Mouse (Mus musculus): ENCODE data around the gene Slc45a3. TPM values are rescaled to one million over a fixed set of nuclear protein-coding genes. Genes with fewer than 3 reads are reported as not detected.

Gene Slc45a3
- polyA plus RNA-seq, 1 experiment from 2014 or later = 2.1 TPM

- 66% methylated on average over 2 of the region's 2 CpGs for WGBS
- DNase-seq (ENCODE audit: low spot score) (no peak), ATAC-seq (replicated peaks; ENCODE audit: low FRiP score, low TSS enrichment, low read depth) (no peak)
- no peaks in the 10 kb centered on the region for H3K9me3 ChIP-seq (ENCODE audit: control insufficient read depth, low read length)
- H3K27me3 ChIP-seq (replicated peaks; ENCODE audit: control insufficient read depth, insufficient read depth, low read length) = peaks cover 38% of the 10 kb centered on the region
- H3K4me3 ChIP-seq (ENCODE audit: low read depth, low read length) = no peak overlapping the region
- no peak overlapping the region for H3K9ac ChIP-seq (ENCODE audit: low read length)
- H3K27ac ChIP-seq (ENCODE audit: low read depth) = no peak overlapping the region
- no peaks in the 10 kb centered on the region; the same call in 1 of the 2 replicates for H3K4me1 ChIP-seq (replicated peaks; ENCODE audit: control insufficient read depth, insufficient read depth, low read length)
- H3K4me2 ChIP-seq (ENCODE audit: low read length) = no peak overlapping the region
- no peaks in the 10 kb centered on the region for H3K36me3 ChIP-seq (ENCODE audit: control insufficient read depth, insufficient read depth, low read length)
Measured at GRCm38 (mm10) chr1:131961004-131961403, 1.8 kb upstream of the Slc45a3 start.

- under 1% methylated on average over 66 of the region's 76 CpGs for WGBS
- Histone ChIP-seq H3K4me3 (ENCODE audit: low read depth, low read length) (peak overlapping the region; percentile 73), H3K27me3 (replicated peaks; ENCODE audit: control insufficient read depth, insufficient read depth, low read length) (peaks cover 40% of the 10 kb centered on the region), H3K9ac (ENCODE audit: low read length) (peak overlapping the region; percentile 32), H3K27ac (ENCODE audit: low read depth) (no peak overlapping the region), H3K4me2 (ENCODE audit: low read length) (peak overlapping the region; percentile 100), H3K36me3 (ENCODE audit: control insufficient read depth, insufficient read depth, low read length) (no peaks in the 10 kb centered on the region), H3K9me3 (ENCODE audit: control insufficient read depth, low read length) (no peaks in the 10 kb centered on the region), H3K4me1 (replicated peaks; ENCODE audit: control insufficient read depth, insufficient read depth, low read length) (no peaks in the 10 kb centered on the region; the same call in 1 of the 2 replicates)
- ATAC-seq (replicated peaks; ENCODE audit: low FRiP score, low TSS enrichment, low read depth) = peak; percentile 76
- peak; percentile 77 for DNase-seq (ENCODE audit: low spot score)
Measured at GRCm38 (mm10) chr1:131963085-131963951, 551 bp downstream of the Slc45a3 start.

- DNase-seq (ENCODE audit: low spot score) (no peak), ATAC-seq (replicated peaks; ENCODE audit: low FRiP score, low TSS enrichment, low read depth) (no peak)
- Histone ChIP-seq H3K4me3 (ENCODE audit: low read depth, low read length) (peak overlapping the region; percentile 73; the same call in 1 of the 2 replicates), H3K9me3 (ENCODE audit: control insufficient read depth, low read length) (no peaks in the 10 kb centered on the region), H3K27me3 (replicated peaks; ENCODE audit: control insufficient read depth, insufficient read depth, low read length) (peaks cover 40% of the 10 kb centered on the region), H3K27ac (ENCODE audit: low read depth) (no peak overlapping the region), H3K36me3 (ENCODE audit: control insufficient read depth, insufficient read depth, low read length) (no peaks in the 10 kb centered on the region), H3K4me1 (replicated peaks; ENCODE audit: control insufficient read depth, insufficient read depth, low read length) (no peaks in the 10 kb centered on the region; the same call in 1 of the 2 replicates), H3K4me2 (ENCODE audit: low read length) (peak overlapping the region; percentile 100), H3K9ac (ENCODE audit: low read length) (no peak overlapping the region; the same call in 1 of the 2 replicates)
- WGBS = 47% methylated on average over 5 of the region's 5 CpGs
Measured at GRCm38 (mm10) chr1:131964100-131964499, 1.3 kb downstream of the Slc45a3 start.

- no peak overlapping the region for H3K4me3 ChIP-seq (ENCODE audit: low read depth, low read length)
- H3K27me3 ChIP-seq (replicated peaks; ENCODE audit: control insufficient read depth, insufficient read depth, low read length) = peaks cover 40% of the 10 kb centered on the region
- no peaks in the 10 kb centered on the region for H3K36me3 ChIP-seq (ENCODE audit: control insufficient read depth, insufficient read depth, low read length)
- no peak for ATAC-seq (replicated peaks; ENCODE audit: low FRiP score, low TSS enrichment, low read depth)
- no peak for DNase-seq (ENCODE audit: low spot score)
- H3K4me2 ChIP-seq (ENCODE audit: low read length) = no peak overlapping the region
- no peaks in the 10 kb centered on the region for H3K9me3 ChIP-seq (ENCODE audit: control insufficient read depth, low read length)
- 88% methylated on average over 7 of the region's 7 CpGs for WGBS
- H3K9ac ChIP-seq (ENCODE audit: low read length) = no peak overlapping the region
- no peak overlapping the region for H3K27ac ChIP-seq (ENCODE audit: low read depth)
- no peaks in the 10 kb centered on the region; the same call in 1 of the 2 replicates for H3K4me1 ChIP-seq (replicated peaks; ENCODE audit: control insufficient read depth, insufficient read depth, low read length)
Measured at GRCm38 (mm10) chr1:131964580-131964979, 1.8 kb downstream of the Slc45a3 start.

GRCm38 (mm10) chr1:131965818-131966217 is 3.1 kb downstream of the Slc45a3 start:
- H3K36me3 ChIP-seq (ENCODE audit: control insufficient read depth, insufficient read depth, low read length) = no peaks in the 10 kb centered on the region
- no peak overlapping the region for H3K9ac ChIP-seq (ENCODE audit: low read length)
- ATAC-seq (replicated peaks; ENCODE audit: low FRiP score, low TSS enrichment, low read depth) (no peak), DNase-seq (ENCODE audit: low spot score) (no peak)
- H3K27me3 ChIP-seq (replicated peaks; ENCODE audit: control insufficient read depth, insufficient read depth, low read length) = peaks cover 35% of the 10 kb centered on the region
- peaks cover 7% of the 10 kb centered on the region for H3K4me1 ChIP-seq (replicated peaks; ENCODE audit: control insufficient read depth, insufficient read depth, low read length)
- H3K9me3 ChIP-seq (ENCODE audit: control insufficient read depth, low read length) = no peaks in the 10 kb centered on the region
- H3K4me2 ChIP-seq (ENCODE audit: low read length) = no peak overlapping the region
- no peak overlapping the region for H3K27ac ChIP-seq (ENCODE audit: low read depth)
- WGBS = 53% methylated on average over 5 of the region's 5 CpGs
- H3K4me3 ChIP-seq (ENCODE audit: low read depth, low read length) = no peak overlapping the region

GRCm38 (mm10) chr1:131967336-131967735 is 4.6 kb downstream of the Slc45a3 start:
- H3K36me3 ChIP-seq (ENCODE audit: control insufficient read depth, insufficient read depth, low read length) = no peaks in the 10 kb centered on the region
- H3K27me3 ChIP-seq (replicated peaks; ENCODE audit: control insufficient read depth, insufficient read depth, low read length) = peaks cover 23% of the 10 kb centered on the region
- no peak overlapping the region for H3K27ac ChIP-seq (ENCODE audit: low read depth)
- H3K4me3 ChIP-seq (ENCODE audit: low read depth, low read length) = no peak overlapping the region
- H3K9ac ChIP-seq (ENCODE audit: low read length) = no peak overlapping the region
- 75% methylated on average over 7 of the region's 7 CpGs for WGBS
- DNase-seq (ENCODE audit: low spot score) (no peak), ATAC-seq (replicated peaks; ENCODE audit: low FRiP score, low TSS enrichment, low read depth) (no peak)
- H3K4me1 ChIP-seq (replicated peaks; ENCODE audit: control insufficient read depth, insufficient read depth, low read length) = peaks cover 21% of the 10 kb centered on the region
- H3K4me2 ChIP-seq (ENCODE audit: low read length) = no peak overlapping the region
- H3K9me3 ChIP-seq (ENCODE audit: control insufficient read depth, low read length) = no peaks in the 10 kb centered on the region

- DNase-seq (ENCODE audit: low spot score) (no peak), ATAC-seq (replicated peaks; ENCODE audit: low FRiP score, low TSS enrichment, low read depth) (no peak)
- Histone ChIP-seq H3K9ac (ENCODE audit: low read length) (no peak overlapping the region), H3K27me3 (replicated peaks; ENCODE audit: control insufficient read depth, insufficient read depth, low read length) (peaks cover 16% of the 10 kb centered on the region), H3K4me1 (replicated peaks; ENCODE audit: control insufficient read depth, insufficient read depth, low read length) (peaks cover 27% of the 10 kb centered on the region), H3K9me3 (ENCODE audit: control insufficient read depth, low read length) (no peaks in the 10 kb centered on the region), H3K36me3 (ENCODE audit: control insufficient read depth, insufficient read depth, low read length) (no peaks in the 10 kb centered on the region), H3K4me3 (ENCODE audit: low read depth, low read length) (no peak overlapping the region), H3K4me2 (ENCODE audit: low read length) (no peak overlapping the region), H3K27ac (ENCODE audit: low read depth) (no peak overlapping the region)
- WGBS = 63% methylated on average over 3 of the region's 3 CpGs
Measured at GRCm38 (mm10) chr1:131968556-131968955, 5.8 kb downstream of the Slc45a3 start.

GRCm38 (mm10) chr1:131968983-131969382 is 6.2 kb downstream of the Slc45a3 start:
- no peak overlapping the region for H3K4me3 ChIP-seq (ENCODE audit: low read depth, low read length)
- no peak overlapping the region for H3K4me2 ChIP-seq (ENCODE audit: low read length)
- H3K9me3 ChIP-seq (ENCODE audit: control insufficient read depth, low read length) = no peaks in the 10 kb centered on the region
- peaks cover 27% of the 10 kb centered on the region for H3K4me1 ChIP-seq (replicated peaks; ENCODE audit: control insufficient read depth, insufficient read depth, low read length)
- DNase-seq (ENCODE audit: low spot score) = no peak
- ATAC-seq (replicated peaks; ENCODE audit: low FRiP score, low TSS enrichment, low read depth) = no peak
- peaks cover 12% of the 10 kb centered on the region for H3K27me3 ChIP-seq (replicated peaks; ENCODE audit: control insufficient read depth, insufficient read depth, low read length)
- H3K36me3 ChIP-seq (ENCODE audit: control insufficient read depth, insufficient read depth, low read length) = no peaks in the 10 kb centered on the region
- no peak overlapping the region for H3K9ac ChIP-seq (ENCODE audit: low read length)
- 80% methylated on average over 6 of the region's 6 CpGs for WGBS
- no peak overlapping the region for H3K27ac ChIP-seq (ENCODE audit: low read depth)

All from intestine, embryonic 14.5 days (tissue).